In genomic region chr10:116131223-116131622, GRCm38 (mm10) we compare ENCODE assay signal across 35 mouse cellular contexts. TPM values are rescaled to one million over a fixed set of nuclear protein-coding genes. Genes with fewer than 3 reads are reported as not detected.
DNase-seq lines count a peak whose midpoint lies in the region; ATAC-seq and TF ChIP-seq lines count a peak whose summit lies in the region.
"Had no signal": no experiment of that assay in that cellular context is flagged by ENCODE, and none has a peak within 500 bp of the region (broad histone marks: within the 10 kb centered on the region; RNA-seq: fewer than 3 reads in every experiment).

No protein-coding gene starts in this region.

- TF ChIP-seq EP300 in CH12.LX (IDR thresholded peaks at IDR 0.05; ENCODE audit: low read length) = no peak

- H3K9ac ChIP-seq in CH12.LX (ENCODE audit: insufficient read depth, low read depth) = no peak overlapping the region
- H3K9ac ChIP-seq in neural tube, embryonic 15.5 days (replicated peaks) = no peak overlapping the region
- H3K9ac ChIP-seq: embryonic facial prominence, embryonic 13.5 days; forebrain, embryonic 12.5 days; forebrain, embryonic 15.5 days; heart, embryonic 12.5 days; heart, embryonic 15.5 days; hindbrain, embryonic 14.5 days had no signal

- in situ Hi-C loops in CH12.LX (cut with MboI; ENCODE audit: low pct_ligation_motif_present, low pct_unique_long_range_greater_than_20kb, low sequenced_read_pairs) = no loop called here

- no peaks in the 10 kb centered on the region for H3K36me3 ChIP-seq in CH12.LX (replicated peaks in 1 of 2; ENCODE audit: control insufficient read depth in 1 of 2, insufficient read depth in 1 of 2, low read length in 1 of 2)
- H3K36me3 ChIP-seq in neural tube, embryonic 15.5 days = no peaks in the 10 kb centered on the region
- H3K36me3 ChIP-seq: embryonic facial prominence, embryonic 10.5 days; embryonic facial prominence, embryonic 13.5 days; forebrain, embryonic 12.5 days; forebrain, embryonic 15.5 days; heart, embryonic 12.5 days; heart, embryonic 15.5 days had no signal

- H3K4me1 ChIP-seq in CH12.LX (ENCODE audit: control insufficient read depth in 1 of 2, insufficient read depth in 2 of 2) = peaks cover 0 to 7% of the 10 kb centered on the region in 2 experiments; a peak in 1 of 4 replicates
- H3K4me1 ChIP-seq in neural tube, embryonic 15.5 days = no peaks in the 10 kb centered on the region
- H3K4me1 ChIP-seq: forebrain, embryonic 12.5 days; forebrain, embryonic 15.5 days; heart, embryonic 12.5 days; heart, embryonic 15.5 days had no signal

- TF ChIP-seq CTCF in CH12.LX (conservative IDR thresholded peaks at IDR 0.05 in 1 of 2, IDR thresholded peaks at IDR 0.05 in 1 of 2; ENCODE audit: low read depth in 2 of 2, low read length in 2 of 2) = no peak

- no peaks in the 10 kb centered on the region for H3K79me2 ChIP-seq in CH12.LX (replicated peaks; ENCODE audit: control insufficient read depth, extremely low read depth, insufficient read depth, poor library complexity, severe bottlenecking)

- 83% methylated on average over 4 of the region's 4 CpGs for WGBS in neural tube, embryonic 15.5 days

- no peaks in the 10 kb centered on the region for H3K9me3 ChIP-seq in CH12.LX (replicated peaks; ENCODE audit: low read length)
- no peaks in the 10 kb centered on the region for H3K9me3 ChIP-seq in neural tube, embryonic 15.5 days (replicated peaks)
- H3K9me3 ChIP-seq: embryonic facial prominence, embryonic 10.5 days; embryonic facial prominence, embryonic 13.5 days; forebrain, embryonic 12.5 days; forebrain, embryonic 15.5 days; heart, embryonic 12.5 days; heart, embryonic 15.5 days had no signal

- TF ChIP-seq RAD21 in CH12.LX (IDR thresholded peaks at IDR 0.05; ENCODE audit: low read depth, low read length) = no peak

- dilution Hi-C loops in CH12.LX (cut with MboI; ENCODE audit: extremely low pct_ligation_motif_present, extremely low pct_unique_long_range_greater_than_20kb, low sequenced_read_pairs) = no loop called here

- no peak overlapping the region for H3K27ac ChIP-seq in CH12.LX (ENCODE audit: insufficient read depth, low read depth)
- no peak overlapping the region for H3K27ac ChIP-seq in neural tube, embryonic 15.5 days (replicated peaks)
- H3K27ac ChIP-seq: embryonic facial prominence, embryonic 10.5 days; embryonic facial prominence, embryonic 13.5 days; forebrain, embryonic 12.5 days; forebrain, embryonic 15.5 days; heart, embryonic 15.5 days; hindbrain, embryonic 14.5 days; hindbrain, postnatal 0 days had no signal

- DNase-seq in CH12.LX (ENCODE audit: extremely low read depth) = peak; percentile 10
- DNase-seq in adipocyte (ENCODE audit: low spot score) = no peak
- DNase-seq in frontal cortex, postnatal 10 days (ENCODE audit: low spot score in 2 of 2) = no peak
- DNase-seq: adrenal gland, postnatal 10 days; adrenal gland, postnatal 36 days; cerebellum, adult 11 months; cerebellum, adult 2 months; cerebellum, adult 9-11 months; cerebellum, postnatal 25 days; embryo, embryonic 11 days; gastrocnemius, postnatal 10 days; heart, adult 18-20 months; heart, postnatal 10 days; heart, postnatal 36 days had no signal

- TF ChIP-seq POLR2A in CH12.LX (IDR thresholded peaks at IDR 0.05; ENCODE audit: low read depth, low read length) = no peak

- no peaks in the 10 kb centered on the region for H3K27me3 ChIP-seq in CH12.LX (replicated peaks)
- H3K27me3 ChIP-seq in neural tube, embryonic 15.5 days (replicated peaks) = no peaks in the 10 kb centered on the region
- H3K27me3 ChIP-seq: embryonic facial prominence, embryonic 13.5 days; forebrain, embryonic 12.5 days; forebrain, embryonic 15.5 days; heart, embryonic 12.5 days; heart, embryonic 15.5 days had no signal

- H3K4me3 ChIP-seq in CH12.LX (replicated peaks in 1 of 3; ENCODE audit: low read depth in 2 of 3, low read length in 2 of 3, poor library complexity in 1 of 3) = no peak overlapping the region
- H3K4me3 ChIP-seq in neural tube, embryonic 15.5 days (replicated peaks) = no peak overlapping the region
- H3K4me3 ChIP-seq: embryonic facial prominence, embryonic 10.5 days; embryonic facial prominence, embryonic 13.5 days; erythroblast, embryonic 14.5 days; forebrain, embryonic 12.5 days; forebrain, embryonic 15.5 days; heart, embryonic 12.5 days; heart, embryonic 15.5 days had no signal

- ATAC-seq in granulocyte monocyte progenitor cell, adult 5-6 weeks (replicated peaks; ENCODE audit: poor library complexity, severe bottlenecking) = peak; percentile 96
- peak; percentile 95 for ATAC-seq in megakaryocyte progenitor cell, adult 5-6 weeks (replicated peaks; ENCODE audit: poor library complexity)
- ATAC-seq in neural tube, embryonic 15.5 days (ENCODE audit: low FRiP score) = no peak
- ATAC-seq: activated CD4-positive, CD25-positive, alpha-beta regulatory T cell, adult 4 months; CD4-positive, CD25-positive, alpha-beta regulatory T cell, adult 4 months; forebrain, embryonic 15.5 days; hindbrain, postnatal 0 days; inflammation-experienced regulatory T-cells, adult 6 months; intestine, embryonic 16.5 days had no signal

- peak overlapping the region; percentile 36; the same call in 1 of the 2 replicates for H3K4me2 ChIP-seq in CH12.LX (ENCODE audit: insufficient read depth, low read depth, poor library complexity, severe bottlenecking)
- H3K4me2 ChIP-seq in neural tube, embryonic 15.5 days = no peak overlapping the region
- H3K4me2 ChIP-seq: embryonic facial prominence, embryonic 13.5 days; forebrain, embryonic 12.5 days; forebrain, embryonic 15.5 days; heart, embryonic 12.5 days; heart, embryonic 15.5 days; hindbrain, embryonic 14.5 days had no signal

TF ChIP-seq in CH12.LX, 34 proteins besides CTCF, POLR2A, EP300 and RAD21:
- TF ChIP-seq JUND (conservative IDR thresholded peaks at IDR 0.05; ENCODE audit: low read depth, low read length) = no peak
- no peak for TF ChIP-seq MXI1 (IDR thresholded peaks at IDR 0.05; ENCODE audit: low read depth, low read length)
- no peak for TF ChIP-seq HCFC1 (IDR thresholded peaks at IDR 0.05; ENCODE audit: low read depth, low read length)
- no peak for TF ChIP-seq CHD1 (IDR thresholded peaks at IDR 0.05; ENCODE audit: low read depth, low read length)

RNA-seq across cellular contexts. Expression of gene 4933416C03Rik, which starts 17.5 kb away (rescaled TPM):
- not detected in 2 replicates for total RNA-seq in CH12.LX (2012; rRNA removed)
- not detected in 2 replicates for total RNA-seq in CH12.LX (2014; rRNA removed)
- polyA plus RNA-seq in CH12.LX (2012; ENCODE audit: insufficient read length, low read depth) = not detected in 2 replicates
- not detected in 2 replicates for total RNA-seq in granulocyte monocyte progenitor cell, adult 5-6 weeks (2014; fragmentation: Nextera tagmentation)
- total RNA-seq in granulocyte monocyte progenitor cell, adult 5-6 weeks (2017) = not detected in 2 replicates
- not detected in 2 replicates for total RNA-seq in megakaryocyte progenitor cell, adult 5-6 weeks (2015)
- total RNA-seq in megakaryocyte progenitor cell, adult 5-6 weeks (2017) = not detected in 2 replicates
- polyA plus RNA-seq in neural tube, embryonic 15.5 days (2015; fragmentation: Nextera tagmentation; extraction: Ambion mirVana) = 0.14 and 0.18 TPM in 2 replicates
- total RNA-seq: adrenal gland, adult 18-20 months; adrenal gland, postnatal 10 days; adrenal gland, postnatal 36 days; gastrocnemius, adult 18-20 months; gastrocnemius, postnatal 10 days; gastrocnemius, postnatal 4 days; heart, adult 18-20 months; heart, postnatal 10 days; heart, postnatal 36 days; hindbrain, postnatal 0 days had no signal
- polyA plus RNA-seq: activated CD4-positive, CD25-positive, alpha-beta regulatory T cell, adult 4 months; C2C12; cerebellum, adult 2 months; cortical plate, adult 2 months; embryonic facial prominence, embryonic 10.5 days; embryonic facial prominence, embryonic 13.5 days; erythroblast, embryonic 14.5 days; forebrain, embryonic 12.5 days; heart, embryonic 12.5 days; heart, embryonic 15.5 days; intestine, embryonic 16.5 days had no signal
